Mouse (Mus musculus) small intestine, adult 2 months (tissue): ENCODE results near the gene Fkbp2.

ENCODE experiments used
- CTCF ChIP-seq: fragments of 200-500 bp; IDR thresholded peaks from 2 replicates; pipeline ENCODE4 v1.5.1; 2012; ENCODE audit warnings: low read depth, mild to moderate bottlenecking, control low read depth, inconsistent platforms, low read length, moderate library complexity, mixed read lengths; ENCODE audit not compliant: insufficient replicate concordance, insufficient read length; ENCODE audit errors: extremely low read depth
- POLR2A ChIP-seq: fragments of 200-500 bp; IDR thresholded peaks from 2 replicates; pipeline ENCODE4 v1.6.1; 2012; ENCODE audit warnings: low read depth, mild to moderate bottlenecking, control low read depth, inconsistent platforms, low read length, moderate library complexity

GRCm38 (mm10) chr19:7014481-7015135 is 34.3 kb upstream of the Fkbp2 start:
- TF ChIP-seq POLR2A (no peak), CTCF (no peak)
